Comparison of ENCODE assay signal across 11 mouse cellular contexts in the genomic region with DNA sequence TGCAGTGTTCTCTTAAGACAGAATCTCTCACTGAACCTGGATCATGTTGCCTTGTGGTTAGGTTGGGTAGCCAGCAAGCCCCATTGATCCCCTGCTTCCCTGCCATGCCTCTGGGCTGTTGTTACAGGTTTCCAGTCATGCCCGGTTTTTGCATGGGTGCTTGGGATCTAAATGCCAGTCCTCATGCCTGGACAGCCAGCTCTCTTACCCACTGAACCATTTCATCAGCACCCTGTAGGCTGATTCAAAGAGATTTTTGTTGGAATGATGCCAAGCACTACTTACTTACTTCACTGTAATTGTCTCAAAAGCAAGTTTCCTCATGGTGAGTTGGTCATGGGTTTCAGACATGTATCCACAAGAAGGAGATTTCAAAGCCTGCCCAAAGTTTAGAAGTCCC.
A peak's percentile ranks its signal among the peaks of the same experiment; 100 is the strongest.
DNase-seq lines count a peak whose midpoint lies in the region; ATAC-seq and TF ChIP-seq lines count a peak whose summit lies in the region.
"Had no signal": no experiment of that assay in that cellular context is flagged by ENCODE, and none has a peak within 500 bp of the region (broad histone marks: within the 10 kb centered on the region; RNA-seq: fewer than 3 reads in every experiment).

No protein-coding gene starts in this region.

- peak; percentile 36; the same call in 1 of the 2 replicates for ATAC-seq in lung, embryonic 16.5 days (ENCODE audit: low read depth)
- 0 out of 2 replicates have a peak, but pooled peaks have one; percentile 35 for ATAC-seq in limb, embryonic 15.5 days (ENCODE audit: insufficient number of reproducible peaks, low FRiP score, low TSS enrichment, low read depth)

- TF ChIP-seq CTCF in brain, embryonic 14.5 days (IDR thresholded peaks at IDR 0.05; ENCODE audit: borderline replicate concordance, extremely low read depth, insufficient read depth, insufficient read length): no peak

- no peaks in the 10 kb centered on the region for H3K27me3 ChIP-seq in lung, embryonic 16.5 days (ENCODE audit: control insufficient read depth, insufficient read depth, low read depth, low read length)
- H3K27me3 ChIP-seq in limb, embryonic 15.5 days: no peaks in the 10 kb centered on the region

- DNase-seq in lung, postnatal 25 days (ENCODE audit: low spot score): no peak
- peak; percentile 57 for DNase-seq in brain, embryonic 14.5 days (ENCODE audit: low read depth)
- DNase-seq in kidney, adult 18-20 months: peak; percentile 51
- no peak for DNase-seq in gastrocnemius, adult 8-10 months (ENCODE audit: low spot score in 2 of 2)
- DNase-seq in cerebellum, adult 18-20 months: no peak
- DNase-seq: liver; thymus, postnatal 36 days had no signal

- no peaks in the 10 kb centered on the region for H3K9me3 ChIP-seq in lung, embryonic 16.5 days (ENCODE audit: control insufficient read depth, low read length)
- H3K9me3 ChIP-seq in limb, embryonic 15.5 days: no peaks in the 10 kb centered on the region

- H3K36me3 ChIP-seq in lung, embryonic 16.5 days (ENCODE audit: control insufficient read depth, insufficient read depth, low read length): no peaks in the 10 kb centered on the region
- no peaks in the 10 kb centered on the region for H3K36me3 ChIP-seq in limb, embryonic 15.5 days

- H3K27ac ChIP-seq in lung, embryonic 16.5 days (ENCODE audit: low read length): no peak overlapping the region
- H3K27ac ChIP-seq in limb, embryonic 15.5 days: peak overlapping the region; percentile 61
- H3K27ac ChIP-seq: macrophage had no signal

- peaks cover 4% of the 10 kb centered on the region for H3K4me1 ChIP-seq in lung, embryonic 16.5 days (replicated peaks; ENCODE audit: control insufficient read depth, insufficient read depth, low read length)
- peaks cover 2% of the 10 kb centered on the region; the same call in 1 of the 2 replicates for H3K4me1 ChIP-seq in limb, embryonic 15.5 days

- WGBS in lung, embryonic 16.5 days: 56% methylated on average over 1 of the region's 1 CpGs
- 35% methylated on average over 1 of the region's 1 CpGs for WGBS in limb, embryonic 15.5 days

- no peak overlapping the region for H3K4me2 ChIP-seq in lung, embryonic 16.5 days (ENCODE audit: low read depth, low read length)
- H3K4me2 ChIP-seq in limb, embryonic 15.5 days: no peak overlapping the region

- H3K4me3 ChIP-seq in lung, embryonic 16.5 days (ENCODE audit: low read length): no peak overlapping the region
- H3K4me3 ChIP-seq in limb, embryonic 15.5 days: no peak overlapping the region
- H3K4me3 ChIP-seq: myocyte had no signal

- no peak for TF ChIP-seq POLR2A in brain, embryonic 14.5 days (IDR thresholded peaks at IDR 0.05; ENCODE audit: borderline replicate concordance, extremely low read depth, insufficient read depth, insufficient read length, poor library complexity, severe bottlenecking)

- no peak overlapping the region for H3K9ac ChIP-seq in lung, embryonic 16.5 days (ENCODE audit: low read length)
- H3K9ac ChIP-seq in limb, embryonic 15.5 days: no peak overlapping the region

Comparison
In these comparisons a context has a peak if more than half of its experiments do, and no peak if none do; other contexts are left out.
1. DNase-seq: peak in brain, embryonic 14.5 days (single experiment) and kidney, adult 18-20 months (single experiment); none in lung, postnatal 25 days (single experiment), gastrocnemius, adult 8-10 months (0 of 2) and cerebellum, adult 18-20 months (0 of 2).